Mouse (Mus musculus): ENCODE measurements at regions not wholly inside any gene's neighbourhood (a gene's known extent, or its start where the extent isn't known, plus 50 kb on each side); places are given as distances from the start of the nearest gene placed in this dataset.
A peak's percentile ranks its signal among the peaks of the same experiment; 100 is the strongest.

DNA sequence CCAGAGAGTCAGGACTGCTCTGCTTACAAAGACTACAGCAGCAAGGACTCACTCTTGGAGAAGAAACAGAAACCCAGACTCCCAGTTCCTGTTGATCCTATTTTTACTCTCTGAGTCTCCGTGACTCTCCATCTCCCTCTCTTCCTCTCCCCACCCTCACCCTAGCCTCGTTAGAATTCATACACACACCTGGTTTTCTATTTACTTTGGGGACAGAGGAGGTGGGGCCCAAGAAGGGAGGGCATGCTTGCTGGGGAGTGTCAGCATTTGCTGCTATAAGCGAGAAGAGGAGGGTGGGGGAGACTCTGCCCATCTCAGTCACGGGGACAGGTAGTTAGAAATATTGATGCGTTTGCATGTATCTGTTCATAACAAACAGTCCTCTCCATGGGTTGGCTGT lies 129.6 kb upstream of the Runx1 start:
- peak; percentile 10 for DNase-seq

GRCm38 (mm10) chr16:92955087-92955486 lies 129.1 kb upstream of the Runx1 start:
- DNase-seq: no peak

DNA sequence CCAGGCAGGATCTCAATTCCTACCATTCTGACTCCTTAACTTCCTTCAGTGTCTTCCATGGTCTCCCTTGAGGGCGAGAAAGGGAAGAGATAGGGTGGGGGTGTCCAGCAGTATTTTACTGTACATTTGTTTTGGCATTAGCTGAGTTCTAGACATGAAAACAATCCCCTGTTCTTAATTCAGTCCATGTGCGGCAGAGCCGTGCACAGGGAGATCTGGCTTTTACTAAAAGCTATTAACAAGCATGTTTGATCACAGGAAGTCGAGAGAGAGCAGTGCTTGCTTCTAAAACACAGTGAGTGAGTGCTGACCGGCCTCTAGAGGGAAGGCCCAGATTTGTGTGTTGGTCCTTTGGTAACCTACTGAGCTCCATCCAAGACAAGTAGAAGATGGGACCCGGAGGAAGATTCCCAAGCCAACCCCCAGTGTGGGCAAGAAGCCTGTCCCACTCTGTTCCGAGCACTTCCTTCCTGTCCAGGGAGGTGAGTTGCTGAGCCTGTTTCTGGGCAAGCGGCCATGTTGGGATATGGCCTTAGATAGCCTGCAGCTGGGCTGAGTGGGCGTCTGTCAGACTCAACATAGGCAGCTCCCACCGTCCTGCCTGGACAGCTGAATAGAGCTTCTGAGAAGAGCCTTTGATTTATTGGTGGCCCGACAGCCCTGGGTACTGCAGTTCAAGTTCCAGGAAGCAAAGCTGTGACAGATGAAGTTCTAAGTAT lies 128.1 kb upstream of the Runx1 start:
- DNase-seq: no peak

DNA sequence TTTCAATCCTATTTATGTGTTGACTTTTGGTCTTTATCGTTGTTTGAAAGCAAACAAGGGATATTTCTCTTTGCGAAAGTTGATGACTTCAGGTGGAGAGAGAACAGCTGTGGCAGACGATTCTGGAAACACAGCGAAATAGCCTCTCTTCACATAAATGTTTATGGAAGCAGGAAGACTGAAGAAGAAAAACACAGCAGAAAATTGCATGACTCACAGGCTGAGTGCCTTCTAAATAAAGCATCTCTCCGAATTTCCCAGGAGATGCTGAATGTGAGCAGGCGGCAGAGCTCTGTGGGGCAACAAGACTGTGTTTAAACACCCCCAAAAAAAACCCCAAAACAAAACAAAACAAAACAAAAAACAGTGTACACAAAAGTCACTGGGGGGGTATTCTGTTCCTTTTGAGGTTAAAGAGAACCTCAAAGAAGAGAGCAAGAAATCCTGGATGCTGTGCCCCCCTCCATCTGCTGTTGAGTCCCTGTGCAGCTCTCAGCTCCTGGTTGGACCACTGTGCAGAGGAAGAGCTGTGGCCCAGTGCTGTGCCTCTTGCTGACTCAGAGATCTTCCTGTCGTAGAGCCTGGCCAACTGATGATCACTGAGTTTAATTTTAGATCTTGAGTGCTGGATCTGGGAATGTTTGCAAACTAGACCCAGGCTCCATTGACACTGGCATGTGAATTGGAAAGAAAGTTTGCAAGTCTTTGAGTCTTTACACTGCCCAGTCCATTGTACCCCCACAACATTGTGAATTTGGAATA lies 126.6 kb upstream of the Runx1 start:
- peak; percentile 40 for DNase-seq

GRCm38 (mm10) chr16:92951516-92951915 lies 125.6 kb upstream of the Runx1 start:
- DNase-seq: no peak

DNA sequence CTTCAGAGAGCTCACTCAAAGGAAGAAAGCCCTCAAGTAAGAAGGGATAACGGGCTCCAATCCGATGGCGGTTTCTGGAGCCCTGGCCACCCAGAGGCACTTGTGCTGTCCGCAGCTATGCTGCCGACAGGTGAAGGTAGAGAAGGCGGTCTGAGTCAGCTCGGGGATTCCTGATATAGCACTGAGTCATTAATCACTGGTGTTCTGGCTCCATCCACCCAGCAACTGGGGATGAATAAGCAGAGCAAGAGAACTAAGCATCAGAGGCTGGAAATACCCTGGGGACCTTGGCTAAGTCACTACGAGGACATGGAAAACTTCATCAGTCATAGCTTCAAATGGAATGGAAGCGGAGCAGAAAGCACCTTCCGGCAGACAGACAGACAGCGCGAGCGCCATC lies 122.5 kb upstream of the Runx1 start:
- no peak for DNase-seq

- DNase-seq: no peak
Observed at GRCm38 (mm10) chr16:92946554-92946953, 120.6 kb upstream of the Runx1 start.

- DNase-seq: no peak
Observed at GRCm38 (mm10) chr16:92943901-92944300, 118.0 kb upstream of the Runx1 start.

- no peak for DNase-seq
Observed at GRCm38 (mm10) chr16:92939618-92940017, 113.7 kb upstream of the Runx1 start.

- DNase-seq: no peak
Observed at GRCm38 (mm10) chr16:92935848-92936535, 110.0 kb upstream of the Runx1 start.

GRCm38 (mm10) chr16:92930103-92930502 lies 104.2 kb upstream of the Runx1 start:
- DNase-seq: no peak

DNA sequence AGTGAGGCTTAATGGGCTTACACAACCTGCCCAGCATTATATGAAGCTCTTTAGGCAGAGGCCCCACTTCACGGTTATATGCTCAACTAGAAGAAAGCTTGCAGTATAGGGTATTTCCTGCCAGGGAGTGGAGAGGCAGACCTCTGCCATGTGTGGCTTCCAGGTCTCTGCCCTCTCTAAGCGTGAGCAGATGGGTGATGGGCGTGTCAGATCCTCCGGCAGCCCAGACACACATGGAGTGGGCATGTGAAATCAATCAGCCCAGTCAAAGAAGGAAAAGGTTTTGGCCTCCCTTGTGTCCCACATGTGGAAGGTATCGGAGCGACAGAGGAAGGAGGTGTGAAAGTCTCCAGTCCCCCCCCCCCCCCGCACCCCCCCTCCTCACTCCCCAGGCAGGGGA lies 102.3 kb upstream of the Runx1 start:
- DNase-seq: no peak

- DNase-seq: no peak
Observed at GRCm38 (mm10) chr16:92927662-92928061, 101.7 kb upstream of the Runx1 start.

- DNase-seq: no peak
Observed at GRCm38 (mm10) chr16:92926853-92927252, 100.9 kb upstream of the Runx1 start.

DNA sequence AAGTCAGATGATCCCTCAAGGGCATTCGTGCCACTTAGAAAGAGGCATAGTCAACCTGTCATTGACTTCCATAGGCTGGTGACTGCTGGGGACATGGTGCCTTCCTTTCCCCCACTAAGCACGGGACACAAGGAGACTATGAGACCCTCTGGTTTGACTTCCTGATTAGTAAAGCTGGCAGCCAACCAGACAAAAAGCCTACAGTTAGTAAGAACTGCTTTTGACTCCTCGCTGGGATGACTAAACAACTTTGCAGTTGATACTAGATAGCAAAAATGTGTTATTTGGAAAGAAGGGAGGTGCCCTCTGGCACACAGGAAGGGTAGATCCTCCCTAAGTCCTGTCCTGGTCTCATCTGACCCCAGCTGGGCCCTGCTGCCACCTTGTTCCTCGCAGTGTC lies 95.0 kb upstream of the Runx1 start:
- no peak for DNase-seq

GRCm38 (mm10) chr16:92917356-92917755 lies 91.4 kb upstream of the Runx1 start:
- no peak for DNase-seq

DNA sequence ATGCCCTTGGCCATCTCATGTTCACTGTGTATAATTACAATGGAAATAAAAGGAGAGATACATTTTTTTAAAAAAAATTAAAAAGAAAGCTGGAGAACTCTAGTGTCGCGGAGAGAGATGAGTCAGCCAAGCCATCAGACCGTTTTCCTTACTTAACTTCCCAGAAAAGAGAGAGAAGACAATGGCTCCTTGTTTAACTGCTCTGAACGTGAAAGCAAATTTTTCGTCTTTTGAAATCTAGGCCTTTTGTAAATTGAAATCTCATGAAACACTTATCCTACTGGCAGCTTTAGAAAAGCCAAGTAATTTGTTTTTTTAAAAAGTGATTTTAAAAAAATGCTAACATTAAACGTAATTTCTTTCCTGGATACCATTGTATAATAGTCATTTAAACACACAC lies 89.7 kb upstream of the Runx1 start:
- DNase-seq: no peak

DNA sequence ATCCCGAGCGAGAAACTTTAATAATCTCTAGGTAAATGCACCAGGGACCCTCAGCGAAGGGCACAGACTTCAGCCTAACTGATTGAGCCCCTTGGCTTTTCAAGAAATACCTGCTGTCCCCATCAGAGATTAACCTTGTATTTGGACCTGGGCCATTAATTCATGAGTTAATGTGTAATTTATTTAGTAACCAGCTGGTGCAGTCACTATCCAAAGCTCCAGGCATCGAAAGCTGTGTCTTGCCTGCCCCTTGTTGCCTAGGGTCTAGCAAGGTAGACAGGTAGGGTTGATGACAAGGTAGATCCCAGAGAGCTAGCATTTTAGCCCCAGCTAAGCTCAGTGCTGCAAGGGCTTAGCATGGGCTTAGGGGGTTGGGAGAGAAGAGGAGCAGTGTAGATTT lies 80.9 kb upstream of the Runx1 start:
- no peak for DNase-seq

DNA sequence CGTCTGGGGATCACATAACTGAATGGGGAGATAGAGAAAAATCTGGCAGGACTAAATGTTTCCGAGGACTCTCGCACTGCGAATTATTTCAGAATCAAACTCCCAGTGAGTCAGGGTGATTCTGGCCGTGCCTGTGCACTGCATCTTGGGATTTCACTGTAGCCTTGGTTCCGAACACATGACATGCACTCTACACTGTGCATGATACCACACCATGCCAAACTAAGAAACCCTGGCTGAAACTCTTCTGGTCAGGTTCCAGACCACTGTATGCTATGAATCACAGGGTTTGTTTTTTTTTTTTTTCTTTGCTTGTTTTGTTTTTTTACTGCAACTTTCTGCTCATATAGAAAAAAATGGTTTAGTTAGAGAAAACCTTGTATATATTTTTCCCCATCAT lies 79.7 kb upstream of the Runx1 start:
- DNase-seq: no peak

DNA sequence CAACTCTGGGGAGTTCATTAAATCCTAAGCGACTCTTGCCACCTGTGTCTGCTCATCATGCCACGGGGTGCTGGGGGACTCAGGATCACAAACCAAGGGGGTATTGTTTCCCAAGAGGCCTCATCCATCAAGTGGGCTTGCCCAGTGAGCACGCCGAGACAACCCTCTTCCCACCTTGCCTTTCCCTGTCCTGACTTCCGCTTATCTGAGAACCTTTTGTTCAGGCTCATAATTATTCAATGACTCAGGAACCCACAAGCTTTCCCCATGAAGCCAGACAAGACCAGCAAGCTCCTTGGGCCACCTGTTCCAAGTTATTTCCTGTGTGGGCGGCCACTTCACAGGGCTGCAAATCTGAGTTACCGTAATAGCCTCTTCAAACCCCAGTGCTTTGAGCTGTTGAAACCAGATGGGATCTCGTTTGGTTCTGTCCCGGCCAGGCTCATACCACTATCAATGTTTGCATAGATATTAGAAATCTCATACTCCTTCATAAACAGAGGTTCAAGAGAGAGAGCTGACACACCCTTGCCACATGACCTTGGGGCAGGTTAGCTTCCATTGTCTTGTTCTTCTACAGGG lies 78.0 kb upstream of the Runx1 start:
- DNase-seq: no peak

DNA sequence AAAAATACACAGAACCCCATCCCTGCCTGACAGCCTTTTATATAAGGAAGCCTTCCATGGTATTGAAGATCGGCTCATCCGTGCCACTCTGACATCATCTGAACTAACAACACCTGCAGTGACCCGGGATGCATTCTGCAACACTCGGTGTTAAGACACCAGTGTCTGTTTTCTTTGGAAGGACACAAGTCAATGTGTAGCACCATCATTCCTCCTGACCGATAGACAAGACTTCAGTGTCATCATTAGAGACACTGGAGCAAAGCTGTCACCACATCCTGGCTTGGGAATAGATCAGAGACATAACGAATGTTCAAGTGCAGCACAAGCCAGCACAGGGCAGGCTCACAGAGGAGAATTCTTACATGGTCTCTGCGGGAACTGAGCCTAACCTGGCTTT lies 77.5 kb upstream of the Runx1 start:
- DNase-seq: no peak

DNA sequence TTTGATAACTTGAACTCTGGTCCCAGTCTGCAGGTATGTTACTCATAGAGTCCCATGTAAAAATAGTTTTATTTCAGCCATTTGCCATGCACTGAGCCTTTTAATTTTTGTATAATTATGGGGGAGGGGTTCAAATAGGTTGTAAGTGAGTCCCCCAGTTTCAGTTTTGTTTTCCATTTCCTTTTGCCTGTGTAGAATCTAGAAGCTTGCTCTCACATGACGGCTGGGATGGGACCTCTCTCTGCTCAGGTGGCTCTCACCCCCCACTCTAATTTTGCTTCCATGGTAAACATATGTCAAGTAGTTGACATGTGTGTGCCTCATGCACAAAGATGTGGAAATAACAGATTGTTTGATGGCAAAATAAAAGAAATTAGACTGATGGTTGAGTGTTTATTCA lies 73.8 kb upstream of the Runx1 start:
- no peak for DNase-seq

GRCm38 (mm10) chr16:92891741-92892140 lies 65.8 kb upstream of the Runx1 start:
- DNase-seq: no peak

- DNase-seq: no peak
Observed at GRCm38 (mm10) chr16:92890713-92891112, 64.8 kb upstream of the Runx1 start.
